Mouse (Mus musculus): Measurements from ENCODE around the gene Wwc2.

DNA sequence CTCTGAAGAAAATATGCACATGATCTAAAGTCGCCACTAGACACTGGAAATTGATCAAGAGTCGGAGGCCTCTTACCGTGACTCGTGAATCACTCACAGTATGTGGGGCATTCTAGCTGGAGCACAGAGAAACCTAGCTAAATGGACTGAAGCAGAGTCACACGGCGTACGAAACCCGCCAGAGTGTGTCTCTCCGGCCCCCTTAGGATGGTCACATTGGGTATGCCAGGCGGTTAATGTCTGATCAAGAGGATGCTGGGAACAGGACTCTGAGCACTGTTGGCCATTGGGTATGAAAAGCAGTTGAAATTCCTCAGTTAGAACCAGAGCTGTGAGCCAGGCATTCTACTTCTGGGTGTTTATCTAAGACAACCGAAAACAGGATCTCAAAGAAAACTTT, 81.0 kb downstream of the Wwc2 start:
- no peak for TF ChIP-seq POLR2AphosphoS2 (IDR thresholded peaks at IDR 0.05; ENCODE audit: insufficient read length, low read depth)
- no peak for TF ChIP-seq POLR2A (IDR thresholded peaks at IDR 0.05; ENCODE audit: insufficient read length, low read depth)
- TF ChIP-seq USF1 (IDR thresholded peaks at IDR 0.05; ENCODE audit: low read depth) = no peak

Measured in myocyte (in vitro differentiated cells).